Mouse (Mus musculus): Measurements from ENCODE around the gene Shpk. TPM values are rescaled to one million over a fixed set of nuclear protein-coding genes. Genes with fewer than 3 reads are reported as not detected.

The Shpk gene
- total RNA-seq, 1 experiment, result 2.3 TPM

DNA sequence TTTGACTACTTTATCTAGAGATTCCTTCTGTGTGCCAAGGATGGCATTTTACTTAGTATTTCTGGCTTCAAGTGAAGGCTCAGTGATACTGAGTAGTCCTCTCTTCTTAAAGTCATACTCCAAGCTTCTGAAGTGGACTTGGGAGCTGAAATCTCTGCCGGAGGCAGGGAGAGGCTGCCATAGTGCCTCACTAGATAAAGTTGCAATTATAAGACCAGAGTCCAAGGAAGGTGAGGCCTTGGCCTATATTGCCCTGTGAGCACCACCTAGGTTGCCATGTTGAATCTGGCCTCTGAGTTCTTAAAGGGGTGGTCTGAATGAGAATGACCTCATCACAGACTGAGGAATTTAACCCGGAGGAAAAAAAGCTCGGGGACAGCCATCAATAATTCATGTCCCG, 43.5 kb downstream of the Shpk start:
- no peaks in the 10 kb centered on the region for H3K4me1 ChIP-seq (ENCODE audit: control insufficient read depth in 2 of 2, insufficient read depth in 2 of 2, low read length in 2 of 2, poor library complexity in 1 of 2)
- no peaks in the 10 kb centered on the region for H3K9me3 ChIP-seq (ENCODE audit: control insufficient read depth, insufficient read depth, low read depth, low read length)
- H3K4me3 ChIP-seq (ENCODE audit: insufficient read depth in 1 of 2, low read depth in 1 of 2, low read length in 2 of 2, poor library complexity in 1 of 2, severe bottlenecking in 1 of 2), result no peak overlapping the region
- TF ChIP-seq HCFC1 (IDR thresholded peaks at IDR 0.05; ENCODE audit: borderline replicate concordance, insufficient read depth, low read length), result no peak
- no peak for TF ChIP-seq ZNF384 (IDR thresholded peaks at IDR 0.05; ENCODE audit: low read depth, low read length)
- TF ChIP-seq MAFK (IDR thresholded peaks at IDR 0.05; ENCODE audit: insufficient read depth, low read depth, low read length), result no peak
- TF ChIP-seq ZC3H11A (IDR thresholded peaks at IDR 0.05; ENCODE audit: borderline replicate concordance, low read depth, low read length), result no peak
- TF ChIP-seq CHD2 (IDR thresholded peaks at IDR 0.05; ENCODE audit: low read depth, low read length), result no peak
- H3K27ac ChIP-seq (ENCODE audit: insufficient read depth, low read depth, low read length, poor library complexity, severe bottlenecking), result no peak overlapping the region
- DNase-seq (ENCODE audit: low read depth, low spot score), result no peak
- no peaks in the 10 kb centered on the region for H3K36me3 ChIP-seq (ENCODE audit: control insufficient read depth, insufficient read depth, low read length, poor library complexity, severe bottlenecking)
- H3K9ac ChIP-seq (ENCODE audit: insufficient read depth, low read depth, low read length, poor library complexity, severe bottlenecking), result no peak overlapping the region
- in situ Hi-C loops (cut with MboI; ENCODE audit: low sequenced_read_pairs in 2 of 2, unreplicated experiment in 2 of 2), result no loop called here

- H3K27ac ChIP-seq (ENCODE audit: insufficient read depth, low read depth, low read length, poor library complexity, severe bottlenecking), result no peak overlapping the region
- H3K9ac ChIP-seq (ENCODE audit: insufficient read depth, low read depth, low read length, poor library complexity, severe bottlenecking), result no peak overlapping the region
- TF ChIP-seq HCFC1 (IDR thresholded peaks at IDR 0.05; ENCODE audit: borderline replicate concordance, insufficient read depth, low read length) (no peak), ZC3H11A (IDR thresholded peaks at IDR 0.05; ENCODE audit: borderline replicate concordance, low read depth, low read length) (no peak), MAFK (IDR thresholded peaks at IDR 0.05; ENCODE audit: insufficient read depth, low read depth, low read length) (no peak), CHD2 (IDR thresholded peaks at IDR 0.05; ENCODE audit: low read depth, low read length) (no peak), ZNF384 (IDR thresholded peaks at IDR 0.05; ENCODE audit: low read depth, low read length) (no peak)
- in situ Hi-C loops (cut with MboI; ENCODE audit: low sequenced_read_pairs in 2 of 2, unreplicated experiment in 2 of 2), result no loop called here
- no peak overlapping the region for H3K4me3 ChIP-seq (ENCODE audit: insufficient read depth in 1 of 2, low read depth in 1 of 2, low read length in 2 of 2, poor library complexity in 1 of 2, severe bottlenecking in 1 of 2)
- H3K9me3 ChIP-seq (ENCODE audit: control insufficient read depth, insufficient read depth, low read depth, low read length), result no peaks in the 10 kb centered on the region
- no peaks in the 10 kb centered on the region for H3K4me1 ChIP-seq (ENCODE audit: control insufficient read depth in 2 of 2, insufficient read depth in 2 of 2, low read length in 2 of 2, poor library complexity in 1 of 2)
- H3K36me3 ChIP-seq (ENCODE audit: control insufficient read depth, insufficient read depth, low read length, poor library complexity, severe bottlenecking), result no peaks in the 10 kb centered on the region
- DNase-seq (ENCODE audit: low read depth, low spot score), result no peak
Measured at GRCm38 (mm10) chr11:73257362-73257945, 58.2 kb downstream of the Shpk start.

- no peak for DNase-seq (ENCODE audit: low read depth, low spot score)
- in situ Hi-C loops (cut with MboI; ENCODE audit: low sequenced_read_pairs in 2 of 2, unreplicated experiment in 2 of 2), result no loop called here
- H3K9ac ChIP-seq (ENCODE audit: insufficient read depth, low read depth, low read length, poor library complexity, severe bottlenecking), result no peak overlapping the region
- no peaks in the 10 kb centered on the region for H3K4me1 ChIP-seq (ENCODE audit: control insufficient read depth in 2 of 2, insufficient read depth in 2 of 2, low read length in 2 of 2, poor library complexity in 1 of 2)
- no peak overlapping the region for H3K4me3 ChIP-seq (ENCODE audit: insufficient read depth in 1 of 2, low read depth in 1 of 2, low read length in 2 of 2, poor library complexity in 1 of 2, severe bottlenecking in 1 of 2)
- no peaks in the 10 kb centered on the region for H3K36me3 ChIP-seq (ENCODE audit: control insufficient read depth, insufficient read depth, low read length, poor library complexity, severe bottlenecking)
- no peak overlapping the region for H3K27ac ChIP-seq (ENCODE audit: insufficient read depth, low read depth, low read length, poor library complexity, severe bottlenecking)
- no peak for TF ChIP-seq HCFC1 (IDR thresholded peaks at IDR 0.05; ENCODE audit: borderline replicate concordance, insufficient read depth, low read length)
- no peak for TF ChIP-seq CHD2 (IDR thresholded peaks at IDR 0.05; ENCODE audit: low read depth, low read length)
- TF ChIP-seq MAFK (IDR thresholded peaks at IDR 0.05; ENCODE audit: insufficient read depth, low read depth, low read length), result no peak
- no peak for TF ChIP-seq ZNF384 (IDR thresholded peaks at IDR 0.05; ENCODE audit: low read depth, low read length)
- no peak for TF ChIP-seq ZC3H11A (IDR thresholded peaks at IDR 0.05; ENCODE audit: borderline replicate concordance, low read depth, low read length)
- H3K9me3 ChIP-seq (ENCODE audit: control insufficient read depth, insufficient read depth, low read depth, low read length), result no peaks in the 10 kb centered on the region
Measured at GRCm38 (mm10) chr11:73258664-73259063, 59.4 kb downstream of the Shpk start.

DNA sequence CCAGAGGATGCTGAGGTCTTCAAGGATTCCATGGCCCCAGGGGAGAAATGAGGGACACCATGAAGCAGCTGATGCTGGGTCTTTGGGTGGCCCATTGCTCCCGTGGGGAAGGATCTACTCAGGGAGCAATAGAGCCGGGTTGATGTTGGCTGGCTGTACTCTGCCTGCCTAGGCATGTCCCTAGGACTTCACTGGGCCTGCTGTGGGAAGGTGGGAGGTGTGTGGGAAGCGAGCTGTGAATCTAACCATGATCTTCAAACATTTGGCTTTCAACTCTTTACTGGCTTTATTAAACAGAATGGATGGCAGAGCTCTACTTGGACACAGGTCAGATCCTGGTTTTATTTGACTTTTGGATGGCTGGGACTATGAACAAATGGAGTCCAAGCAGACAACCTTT, 61.2 kb downstream of the Shpk start:
- TF ChIP-seq ZNF384 (IDR thresholded peaks at IDR 0.05; ENCODE audit: low read depth, low read length) (no peak), HCFC1 (IDR thresholded peaks at IDR 0.05; ENCODE audit: borderline replicate concordance, insufficient read depth, low read length) (no peak), MAFK (IDR thresholded peaks at IDR 0.05; ENCODE audit: insufficient read depth, low read depth, low read length) (no peak), CHD2 (IDR thresholded peaks at IDR 0.05; ENCODE audit: low read depth, low read length) (no peak), ZC3H11A (IDR thresholded peaks at IDR 0.05; ENCODE audit: borderline replicate concordance, low read depth, low read length) (no peak)
- DNase-seq (ENCODE audit: low read depth, low spot score), result no peak
- Histone ChIP-seq H3K9ac (ENCODE audit: insufficient read depth, low read depth, low read length, poor library complexity, severe bottlenecking) (no peak overlapping the region), H3K4me3 (ENCODE audit: insufficient read depth in 1 of 2, low read depth in 1 of 2, low read length in 2 of 2, poor library complexity in 1 of 2, severe bottlenecking in 1 of 2) (no peak overlapping the region), H3K36me3 (ENCODE audit: control insufficient read depth, insufficient read depth, low read length, poor library complexity, severe bottlenecking) (no peaks in the 10 kb centered on the region), H3K27ac (ENCODE audit: insufficient read depth, low read depth, low read length, poor library complexity, severe bottlenecking) (peak overlapping the region; percentile 28; the same call in 1 of the 2 replicates), H3K4me1 (ENCODE audit: control insufficient read depth in 2 of 2, insufficient read depth in 2 of 2, low read length in 2 of 2, poor library complexity in 1 of 2) (no peaks in the 10 kb centered on the region), H3K9me3 (ENCODE audit: control insufficient read depth, insufficient read depth, low read depth, low read length) (no peaks in the 10 kb centered on the region)
- in situ Hi-C loops (cut with MboI; ENCODE audit: low sequenced_read_pairs in 2 of 2, unreplicated experiment in 2 of 2), result no loop called here

Measured in ES-E14 (cell line).